Mouse (Mus musculus): ENCODE measurements around the gene Gm4922. TPM values are rescaled to one million over a fixed set of nuclear protein-coding genes. Genes with fewer than 3 reads are reported as not detected.

Gm4922 gene
- polyA plus RNA-seq, 1 experiment from 2014 or later: not detected

GRCm38 (mm10) chr10:18777546-18777945 is 9.0 kb downstream of the Gm4922 start:
- no peaks in the 10 kb centered on the region for H3K9me3 ChIP-seq (replicated peaks)
- H3K36me3 ChIP-seq: no peaks in the 10 kb centered on the region
- H3K27ac ChIP-seq: no peak overlapping the region
- H3K4me2 ChIP-seq: no peak overlapping the region
- DNase-seq (no peak), ATAC-seq (ENCODE audit: low read depth) (no peak)
- H3K4me3 ChIP-seq (replicated peaks): no peak overlapping the region
- H3K27me3 ChIP-seq: no peaks in the 10 kb centered on the region
- no peak overlapping the region for H3K9ac ChIP-seq
- 68% methylated on average over 3 of the region's 3 CpGs for WGBS (ENCODE audit: insufficient replicate concordance)
- no peaks in the 10 kb centered on the region for H3K4me1 ChIP-seq (replicated peaks)

- Histone ChIP-seq H3K27ac (no peak overlapping the region), H3K4me1 (replicated peaks) (no peaks in the 10 kb centered on the region), H3K9me3 (replicated peaks) (no peaks in the 10 kb centered on the region), H3K27me3 (no peaks in the 10 kb centered on the region), H3K4me3 (replicated peaks) (no peak overlapping the region), H3K9ac (no peak overlapping the region), H3K4me2 (no peak overlapping the region), H3K36me3 (no peaks in the 10 kb centered on the region)
- WGBS (ENCODE audit: insufficient replicate concordance): 56% methylated on average over 4 of the region's 4 CpGs
- DNase-seq (no peak), ATAC-seq (ENCODE audit: low read depth) (no peak)
Measured at GRCm38 (mm10) chr10:18772537-18773179, 13.9 kb downstream of the Gm4922 start.

- H3K36me3 ChIP-seq: no peaks in the 10 kb centered on the region
- H3K4me1 ChIP-seq (replicated peaks): no peaks in the 10 kb centered on the region
- H3K4me2 ChIP-seq: no peak overlapping the region
- H3K27ac ChIP-seq: no peak overlapping the region
- no peaks in the 10 kb centered on the region for H3K9me3 ChIP-seq (replicated peaks)
- DNase-seq (no peak), ATAC-seq (ENCODE audit: low read depth) (no peak)
- H3K4me3 ChIP-seq (replicated peaks): no peak overlapping the region
- H3K27me3 ChIP-seq: no peaks in the 10 kb centered on the region
- H3K9ac ChIP-seq: no peak overlapping the region
- 42% methylated on average over 5 of the region's 5 CpGs for WGBS (ENCODE audit: insufficient replicate concordance)
Measured at GRCm38 (mm10) chr10:18769909-18770308, 16.7 kb downstream of the Gm4922 start.

GRCm38 (mm10) chr10:18760241-18760640 is 26.4 kb downstream of the Gm4922 start:
- no peak overlapping the region for H3K4me2 ChIP-seq
- no peak overlapping the region for H3K9ac ChIP-seq
- H3K9me3 ChIP-seq (replicated peaks): no peaks in the 10 kb centered on the region
- WGBS (ENCODE audit: insufficient replicate concordance): 30% methylated on average over 2 of the region's 2 CpGs
- DNase-seq: peak; percentile 15
- H3K4me3 ChIP-seq (replicated peaks): no peak overlapping the region
- H3K27me3 ChIP-seq: no peaks in the 10 kb centered on the region
- H3K36me3 ChIP-seq: no peaks in the 10 kb centered on the region
- no peaks in the 10 kb centered on the region for H3K4me1 ChIP-seq (replicated peaks)
- H3K27ac ChIP-seq: no peak overlapping the region
- ATAC-seq (ENCODE audit: low read depth): no peak

GRCm38 (mm10) chr10:18750057-18750456 is 36.5 kb downstream of the Gm4922 start:
- no peak for ATAC-seq (ENCODE audit: low read depth)
- no peaks in the 10 kb centered on the region for H3K36me3 ChIP-seq
- no peak for DNase-seq
- H3K4me2 ChIP-seq: no peak overlapping the region
- H3K4me3 ChIP-seq (replicated peaks): no peak overlapping the region
- WGBS (ENCODE audit: insufficient replicate concordance): 63% methylated on average over 4 of the region's 4 CpGs
- no peak overlapping the region for H3K27ac ChIP-seq
- H3K9ac ChIP-seq: no peak overlapping the region
- no peaks in the 10 kb centered on the region for H3K9me3 ChIP-seq (replicated peaks)
- H3K4me1 ChIP-seq (replicated peaks): no peaks in the 10 kb centered on the region
- no peaks in the 10 kb centered on the region for H3K27me3 ChIP-seq

- H3K27ac ChIP-seq: no peak within 1 kb of the TSS
- no peaks in the 10 kb centered on the region for H3K36me3 ChIP-seq
- H3K9me3 ChIP-seq (replicated peaks): no peaks in the 10 kb centered on the region
- DNase-seq (no peak), ATAC-seq (ENCODE audit: low read depth) (peak; percentile 7; the same call in 1 of the 2 replicates)
- no peaks in the 10 kb centered on the region for H3K4me1 ChIP-seq (replicated peaks)
- H3K4me2 ChIP-seq: peak within 1 kb of the TSS; percentile 69
- no peak within 1 kb of the TSS for H3K9ac ChIP-seq
- peak within 1 kb of the TSS; percentile 42 for H3K4me3 ChIP-seq (replicated peaks)
- peaks cover 16% of the 10 kb centered on the region for H3K27me3 ChIP-seq
- 5% methylated on average over 46 of the region's 50 CpGs for WGBS (ENCODE audit: insufficient replicate concordance)
Measured at GRCm38 (mm10) chr10:18743286-18744142, 43.1 kb downstream of the Gm4922 start, which contains the start of gene Arfgef3. Gene Arfgef3, minus strand, starts transcription at chr10:18743949.

GRCm38 (mm10) chr10:18742086-18742485 is 44.5 kb downstream of the Gm4922 start:
- Histone ChIP-seq H3K36me3 (no peaks in the 10 kb centered on the region), H3K4me2 (no peak overlapping the region), H3K4me1 (replicated peaks) (no peaks in the 10 kb centered on the region), H3K4me3 (replicated peaks) (no peak overlapping the region), H3K27me3 (peaks cover 16% of the 10 kb centered on the region), H3K9ac (no peak overlapping the region), H3K27ac (no peak overlapping the region), H3K9me3 (replicated peaks) (no peaks in the 10 kb centered on the region)
- ATAC-seq (ENCODE audit: low read depth) (no peak), DNase-seq (no peak)
- WGBS (ENCODE audit: insufficient replicate concordance): 79% methylated on average over 6 of the region's 6 CpGs

GRCm38 (mm10) chr10:18741024-18741423 is 45.6 kb downstream of the Gm4922 start:
- ATAC-seq (ENCODE audit: low read depth) (no peak), DNase-seq (no peak)
- Histone ChIP-seq H3K4me1 (replicated peaks) (no peaks in the 10 kb centered on the region), H3K9ac (no peak overlapping the region), H3K27me3 (peaks cover 16% of the 10 kb centered on the region), H3K9me3 (replicated peaks) (no peaks in the 10 kb centered on the region), H3K4me2 (no peak overlapping the region), H3K4me3 (replicated peaks) (no peak overlapping the region), H3K36me3 (no peaks in the 10 kb centered on the region), H3K27ac (no peak overlapping the region)
- 73% methylated on average over 8 of the region's 8 CpGs for WGBS (ENCODE audit: insufficient replicate concordance)

Other genes starting within 250 kb of the Gm4922 start
- gene Hebp2, start 240.7 kb downstream of the Gm4922 start, polyA plus RNA-seq (2015; fragmentation: Nextera tagmentation; extraction: Ambion mirVana): 2.0 and 3.0 TPM in 2 replicates
- gene Arfgef3, start 42.8 kb downstream of the Gm4922 start, polyA plus RNA-seq (2015; fragmentation: Nextera tagmentation; extraction: Ambion mirVana): 0.02 TPM in 2 replicates
- 10.7 and 13.4 TPM in 2 replicates for gene Perp, start 58.2 kb upstream of the Gm4922 start, polyA plus RNA-seq (2015; fragmentation: Nextera tagmentation; extraction: Ambion mirVana)
- gene Tnfaip3, start 228.9 kb upstream of the Gm4922 start, polyA plus RNA-seq (2015; fragmentation: Nextera tagmentation; extraction: Ambion mirVana): 0.71 and 0.80 TPM in 2 replicates

Data from liver, embryonic 13.5 days (tissue).